Mouse (Mus musculus) 3T3-L1 (cell line): ENCODE measurements at regions not wholly inside any gene's neighbourhood (a gene's known extent, or its start where the extent isn't known, plus 50 kb on each side); places are given as distances from the start of the nearest gene placed in this dataset.

ENCODE experiments used
- DNase-seq: peaks from one replicate; pipeline ENCODE4 v3.0.0-alpha.2; 2015; ENCODE audit warnings: low read depth, low spot score

- no peak for DNase-seq
Observed at GRCm38 (mm10) chr5:116900846-116901245, 215.1 kb downstream of the Suds3 start.

- no peak for DNase-seq
Observed at GRCm38 (mm10) chr5:116897391-116897790, 218.5 kb downstream of the Suds3 start.

GRCm38 (mm10) chr5:116895036-116895783 is 220.7 kb downstream of the Suds3 start:
- DNase-seq: no peak

GRCm38 (mm10) chr5:116894575-116894974 is 221.3 kb downstream of the Suds3 start:
- DNase-seq: peak; percentile 5

- DNase-seq: no peak
Observed at GRCm38 (mm10) chr5:116892877-116893276, 223.0 kb downstream of the Suds3 start.

- no peak for DNase-seq
Observed at GRCm38 (mm10) chr5:116889224-116889623, 226.7 kb downstream of the Suds3 start.

- DNase-seq: no peak
Observed at GRCm38 (mm10) chr5:116886181-116887136, 229.5 kb downstream of the Suds3 start.

- no peak for DNase-seq
Observed at GRCm38 (mm10) chr5:116879761-116880160, 236.2 kb downstream of the Suds3 start.

GRCm38 (mm10) chr5:116874941-116875340 is 241.0 kb downstream of the Suds3 start:
- no peak for DNase-seq

GRCm38 (mm10) chr5:116868115-116868514 is 247.8 kb downstream of the Suds3 start:
- no peak for DNase-seq

- DNase-seq: no peak
Observed at GRCm38 (mm10) chr5:116864275-116864674, 251.6 kb downstream of the Suds3 start.

- no peak for DNase-seq
Observed at GRCm38 (mm10) chr5:116852691-116853090, 261.1 kb upstream of the Srrm4 start.

- DNase-seq: no peak
Observed at GRCm38 (mm10) chr5:116831874-116832273, 240.3 kb upstream of the Srrm4 start.

- peak; percentile 49 for DNase-seq
Observed at GRCm38 (mm10) chr5:116829771-116830170, 238.2 kb upstream of the Srrm4 start.

GRCm38 (mm10) chr5:116823260-116823659 is 231.6 kb upstream of the Srrm4 start:
- no peak for DNase-seq

GRCm38 (mm10) chr5:116822141-116822540 is 230.5 kb upstream of the Srrm4 start:
- no peak for DNase-seq

- DNase-seq: no peak
Observed at GRCm38 (mm10) chr5:116809799-116810198, 218.2 kb upstream of the Srrm4 start.

- DNase-seq: no peak
Observed at GRCm38 (mm10) chr5:116809001-116809759, 217.6 kb upstream of the Srrm4 start.

- no peak for DNase-seq
Observed at GRCm38 (mm10) chr5:116797460-116797859, 205.8 kb upstream of the Srrm4 start.

- DNase-seq: no peak
Observed at GRCm38 (mm10) chr5:116795169-116795568, 203.6 kb upstream of the Srrm4 start.

- DNase-seq: no peak
Observed at GRCm38 (mm10) chr5:116790419-116790818, 198.8 kb upstream of the Srrm4 start.

GRCm38 (mm10) chr5:116789859-116790258 is 198.2 kb upstream of the Srrm4 start:
- no peak for DNase-seq
